Mouse (Mus musculus): ENCODE results near the gene Cx3cr1.

The Cx3cr1 gene

DNA sequence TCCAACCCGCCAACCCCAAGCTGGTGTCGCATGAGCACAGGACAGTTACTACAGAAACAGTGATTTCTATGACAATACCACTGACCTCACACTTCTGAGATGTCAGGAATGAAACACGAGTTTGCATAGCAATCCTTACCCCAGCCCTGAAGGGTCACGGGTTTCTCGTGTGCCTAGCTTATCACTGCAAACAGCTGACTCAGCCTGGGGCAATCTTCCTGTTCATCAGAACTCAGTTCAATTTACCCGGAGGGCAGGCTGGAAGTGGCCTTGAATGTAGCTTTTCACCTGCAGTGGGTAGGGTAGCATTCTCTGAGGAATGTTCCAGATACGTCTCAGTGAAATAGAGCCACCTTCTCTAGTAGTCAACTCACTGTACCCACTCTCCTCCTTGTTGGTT is 75.5 kb downstream of the Cx3cr1 start:
- DNase-seq (ENCODE audit: low spot score), result no peak

GRCm38 (mm10) chr9:119993092-119993844 is 76.4 kb downstream of the Cx3cr1 start:
- DNase-seq (ENCODE audit: low spot score), result no peak

- DNase-seq (ENCODE audit: low spot score), result no peak
Observed at GRCm38 (mm10) chr9:119991310-119991709, 78.4 kb downstream of the Cx3cr1 start.

- no peak for DNase-seq (ENCODE audit: low spot score)
Observed at GRCm38 (mm10) chr9:119988304-119988703, 81.4 kb downstream of the Cx3cr1 start.

DNA sequence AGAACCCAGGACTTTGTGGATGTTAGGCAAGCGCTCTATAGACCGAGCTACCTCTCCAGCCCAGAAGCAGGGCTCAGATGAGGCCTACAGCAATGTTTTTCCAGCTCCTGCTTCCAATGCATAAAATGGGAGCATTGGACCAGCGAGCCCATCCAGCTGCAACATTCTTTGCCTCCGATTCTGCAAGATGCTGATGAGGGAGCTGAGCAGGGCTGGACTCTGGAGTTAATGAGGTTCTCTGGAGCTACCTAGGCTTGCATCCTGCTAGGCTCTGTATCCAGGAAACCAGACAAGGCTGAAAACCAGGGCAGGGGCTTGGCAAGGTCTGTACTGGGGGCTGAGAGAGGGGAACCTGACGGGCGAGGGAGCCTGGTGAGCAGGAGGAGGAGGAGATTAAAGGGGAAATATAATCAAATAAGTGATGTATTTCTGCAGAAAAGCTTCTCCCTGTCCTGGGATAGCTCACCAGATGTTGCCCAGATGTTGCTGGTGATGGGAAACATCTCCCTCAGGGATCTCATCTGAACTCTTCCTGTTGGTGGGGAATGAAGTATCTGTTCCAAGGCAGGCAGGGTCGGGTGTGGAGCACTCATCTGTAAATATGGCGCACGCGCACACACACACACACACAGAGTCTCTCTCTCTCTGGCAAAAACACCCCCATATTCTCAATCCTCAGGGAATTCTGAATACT is 83.7 kb downstream of the Cx3cr1 start:
- no peak for DNase-seq (ENCODE audit: low spot score)

DNA sequence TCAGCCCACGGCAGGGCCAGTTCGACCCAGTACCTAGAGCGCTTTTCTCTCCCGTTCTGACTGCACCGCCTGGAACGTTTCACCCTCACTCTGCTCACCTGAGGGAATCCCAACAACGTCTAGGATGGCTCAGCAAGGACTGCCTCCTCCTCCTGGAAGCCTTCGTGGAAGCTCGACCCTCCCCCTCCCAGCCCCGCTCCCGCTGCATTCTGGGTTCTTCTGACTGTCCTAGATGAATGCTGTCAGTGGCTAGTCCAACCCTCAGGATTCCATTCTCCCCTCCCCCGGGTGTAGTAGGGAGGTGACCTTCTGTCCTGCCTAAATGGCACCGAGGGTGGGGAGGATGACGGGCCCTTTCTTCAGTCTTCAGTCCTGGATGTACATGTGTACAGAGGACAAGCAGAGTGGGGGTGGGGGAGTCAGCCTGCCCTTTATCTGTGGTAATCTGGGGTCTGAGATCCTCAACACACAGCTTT is 85.1 kb downstream of the Cx3cr1 start, which contains the start of gene Csrnp1:
Gene Csrnp1 (minus strand): TSS at position 123 of the 476 bp plus-strand sequence.
- no peak for DNase-seq (ENCODE audit: low spot score)

DNA sequence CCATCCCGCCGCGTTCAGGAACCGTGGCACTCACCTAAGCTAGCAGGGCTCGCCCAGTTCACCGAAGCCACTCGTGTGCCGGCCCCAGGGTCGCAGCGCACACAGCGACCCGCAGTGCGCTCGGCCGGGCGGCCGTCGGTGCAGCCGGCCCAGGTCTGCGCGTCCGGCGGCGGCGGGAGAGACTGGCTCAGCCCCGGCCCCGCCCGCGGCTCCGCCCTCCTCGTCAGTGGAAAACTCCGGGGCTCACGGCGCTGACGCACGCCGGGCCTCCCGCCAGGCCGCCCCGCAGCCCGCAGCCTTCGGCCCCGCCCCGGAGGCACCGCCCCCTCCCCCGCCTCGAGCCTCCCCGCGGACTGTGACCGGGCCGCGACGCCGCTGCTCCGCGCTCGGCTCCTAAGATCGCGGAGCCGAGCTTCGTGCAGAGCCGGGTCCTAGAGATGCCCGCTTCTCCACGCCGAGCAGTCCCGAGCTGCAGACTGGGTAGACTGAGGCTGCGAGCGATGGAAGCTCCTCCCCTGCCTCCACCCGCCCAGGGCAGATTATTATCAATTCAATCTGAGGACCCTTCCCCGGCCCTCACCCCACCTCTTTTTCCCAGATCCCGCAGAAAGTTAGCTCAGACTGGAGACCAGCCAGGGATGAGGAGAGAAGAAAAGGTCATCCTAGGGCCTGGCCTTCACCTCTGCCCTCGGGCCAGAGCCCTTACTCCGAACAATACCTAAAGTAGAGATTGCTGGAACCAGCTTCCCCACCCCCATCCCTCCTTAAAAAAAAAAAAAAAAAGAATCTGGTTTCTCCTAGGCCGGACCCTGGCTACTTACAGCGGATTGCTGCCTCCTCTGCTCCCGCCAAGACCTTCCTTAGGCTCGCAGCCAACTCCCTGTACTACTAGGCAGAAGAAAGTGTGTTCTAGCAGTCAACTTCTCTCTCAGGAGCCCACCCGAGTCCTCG is 85.8 kb downstream of the Cx3cr1 start:
- peak; percentile 66 for DNase-seq (ENCODE audit: low spot score)

DNA sequence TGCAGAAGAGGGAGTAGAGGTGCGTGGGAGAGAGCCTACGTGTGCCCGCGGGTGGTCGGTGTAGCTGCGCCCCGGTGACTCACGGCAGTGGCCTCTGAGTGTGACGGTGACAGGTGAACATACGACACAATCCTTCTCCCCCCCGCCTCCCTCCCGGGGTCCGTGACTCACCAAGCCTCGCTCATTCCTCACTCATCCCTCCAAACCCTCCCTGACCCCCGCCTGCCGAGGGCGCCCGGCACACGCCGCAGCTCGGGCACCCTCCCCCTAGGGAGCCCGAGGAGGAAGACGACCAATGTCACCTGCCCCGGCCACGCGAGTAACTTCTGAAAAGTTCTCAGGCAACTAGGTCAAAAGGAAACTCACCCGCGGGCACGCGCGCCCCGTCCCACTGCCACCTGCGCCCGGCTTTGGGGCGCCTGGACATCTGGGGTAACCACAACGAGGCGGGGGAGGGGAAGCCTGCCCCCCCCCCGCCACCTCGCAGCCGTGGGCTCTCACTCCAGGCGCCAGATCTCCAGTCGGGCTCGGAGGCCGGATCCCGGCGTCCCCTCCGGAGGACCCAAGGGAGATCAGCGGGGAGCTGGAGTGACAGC is 86.6 kb downstream of the Cx3cr1 start:
- peak; percentile 22 for DNase-seq (ENCODE audit: low spot score)

GRCm38 (mm10) chr9:119982241-119982811 is 87.4 kb downstream of the Cx3cr1 start:
- DNase-seq (ENCODE audit: low spot score), result peak; percentile 62

GRCm38 (mm10) chr9:119981183-119982179 is 88.2 kb downstream of the Cx3cr1 start:
- peak; percentile 78 for DNase-seq (ENCODE audit: low spot score)

- no peak for DNase-seq (ENCODE audit: low spot score)
Observed at GRCm38 (mm10) chr9:119980770-119981182, 88.9 kb downstream of the Cx3cr1 start.

DNA sequence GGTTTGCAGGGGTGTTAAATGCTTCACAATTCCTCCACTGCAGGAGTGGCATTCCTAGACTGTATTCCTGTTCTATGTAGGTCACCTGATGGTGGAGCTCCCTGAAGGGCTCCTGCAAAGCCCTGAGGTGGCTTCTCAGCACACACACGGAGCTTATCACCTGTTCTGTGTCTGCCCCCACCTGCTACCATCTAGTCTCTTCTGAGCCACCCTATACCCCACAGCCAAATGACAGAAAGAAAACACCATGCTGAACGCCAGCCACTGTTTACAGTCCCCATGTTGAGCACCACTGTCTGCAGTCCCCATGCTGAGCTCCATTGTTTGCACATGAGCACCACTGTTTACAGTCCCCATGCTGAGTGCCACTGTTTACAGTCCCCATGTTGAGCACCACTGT is 89.9 kb downstream of the Cx3cr1 start:
- no peak for DNase-seq (ENCODE audit: low spot score)

GRCm38 (mm10) chr9:119978811-119979441 is 90.8 kb downstream of the Cx3cr1 start:
- DNase-seq (ENCODE audit: low spot score), result no peak

- no peak for DNase-seq (ENCODE audit: low spot score)
Observed at GRCm38 (mm10) chr9:119978151-119978810, 91.4 kb downstream of the Cx3cr1 start.

- DNase-seq (ENCODE audit: low spot score), result peak; percentile 41
Observed at GRCm38 (mm10) chr9:119977557-119978060, 92.1 kb downstream of the Cx3cr1 start.

DNA sequence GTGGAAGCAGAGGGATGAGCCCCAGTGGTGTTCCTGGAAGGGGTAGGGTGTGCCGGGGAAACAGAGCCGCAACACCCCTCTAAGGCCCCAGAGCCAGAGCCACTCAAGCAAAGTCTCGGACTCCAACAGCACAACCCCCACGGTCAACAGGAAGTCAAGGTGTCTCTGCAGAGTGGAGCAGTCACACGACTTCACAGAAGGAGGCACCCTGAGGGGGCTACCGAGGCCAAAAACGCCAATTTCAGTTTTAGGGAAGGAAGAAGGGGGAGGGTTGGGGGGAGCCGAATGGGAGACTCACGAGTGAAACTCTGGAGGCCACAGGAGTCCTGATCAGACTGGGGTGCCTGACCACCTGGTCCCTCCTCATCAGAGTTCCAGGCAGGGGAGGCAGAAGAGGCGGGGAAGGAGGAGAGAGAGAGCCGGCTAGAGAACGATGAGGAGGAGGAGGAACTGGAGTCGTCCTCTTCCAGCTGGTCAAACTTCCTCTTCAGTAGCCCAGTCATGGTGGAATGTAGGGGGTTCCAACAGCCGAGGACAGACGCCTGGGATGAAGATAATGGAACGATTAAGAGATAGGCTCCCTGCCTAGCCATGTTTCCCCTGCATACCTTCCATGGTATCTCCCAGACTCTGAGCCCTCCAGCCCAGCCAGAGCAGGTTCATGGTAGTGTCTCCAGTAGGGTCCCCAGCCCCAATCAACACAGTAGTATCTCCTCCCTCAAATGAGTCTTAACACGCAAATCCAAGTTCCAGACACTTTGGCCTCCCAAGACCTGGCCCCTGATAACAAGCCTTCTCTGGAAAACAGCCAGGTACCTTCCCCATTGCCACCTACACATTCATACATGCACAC is 92.7 kb downstream of the Cx3cr1 start:
- no peak for DNase-seq (ENCODE audit: low spot score)

GRCm38 (mm10) chr9:119975286-119975685 is 94.4 kb downstream of the Cx3cr1 start:
- DNase-seq (ENCODE audit: low spot score), result no peak

GRCm38 (mm10) chr9:119974609-119975008 is 95.1 kb downstream of the Cx3cr1 start:
- no peak for DNase-seq (ENCODE audit: low spot score)
